Mouse (Mus musculus): ENCODE data around the gene Arih1.
A peak's percentile ranks its signal among the peaks of the same experiment; 100 is the strongest.

DNA sequence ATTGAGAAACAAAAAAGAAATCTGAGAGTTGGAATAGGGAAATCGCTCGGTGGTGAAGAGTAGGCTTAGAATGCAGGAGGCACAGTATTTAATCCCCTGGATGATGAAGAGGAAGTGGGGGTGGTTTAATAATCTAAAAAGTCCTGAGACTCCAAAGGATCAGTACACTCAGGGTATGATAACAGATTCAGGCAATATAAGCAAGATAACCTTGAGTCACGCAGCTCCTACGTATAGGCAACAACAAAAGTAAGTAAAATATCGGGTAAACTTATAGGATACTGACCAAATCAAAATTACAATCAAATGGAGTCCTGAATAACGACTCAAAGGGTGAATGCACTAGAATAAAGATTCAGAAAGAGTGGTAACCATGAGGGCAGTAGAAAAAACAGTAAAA lies 65.9 kb downstream of the Arih1 start:
- peak in 1 of 2 experiments; percentile 51; a peak in 2 of 4 replicates for TF ChIP-seq EP300 (IDR thresholded peaks at IDR 0.05; ENCODE audit: low read depth in 1 of 2, low read length in 2 of 2)
- no peak for TF ChIP-seq BHLHE40 (IDR thresholded peaks at IDR 0.05; ENCODE audit: borderline replicate concordance, low read depth, low read length)
- no peak for TF ChIP-seq CTCF (IDR thresholded peaks at IDR 0.05 in 2 of 3, conservative IDR thresholded peaks at IDR 0.05 in 1 of 3; ENCODE audit: control insufficient read depth in 1 of 3, insufficient read depth in 1 of 3, low read depth in 2 of 3, low read length in 3 of 3, poor library complexity in 1 of 3, severe bottlenecking in 1 of 3)
- no peak for TF ChIP-seq ZNF384 (IDR thresholded peaks at IDR 0.05; ENCODE audit: low read depth, low read length)
- no peak for TF ChIP-seq USF1 (IDR thresholded peaks at IDR 0.05; ENCODE audit: low read depth, low read length)
- no peak for TF ChIP-seq MEF2A (IDR thresholded peaks at IDR 0.05; ENCODE audit: extremely low read depth, insufficient replicate concordance, low read depth, low read length, poor library complexity, severe bottlenecking)

Measured in MEL (cell line).